Comparison of ENCODE assay signal across 13 mouse cellular contexts in genomic region chr7:100723453-100724294, GRCm38 (mm10). TPM values are rescaled to one million over a fixed set of nuclear protein-coding genes. Genes with fewer than 3 reads are reported as not detected.
DNase-seq lines count a peak whose midpoint lies in the region; ATAC-seq lines count a peak whose summit lies in the region.
"Had no signal": no experiment of that assay in that cellular context is flagged by ENCODE, and none has a peak within 500 bp of the region (broad histone marks: within the 10 kb centered on the region; RNA-seq: fewer than 3 reads in every experiment).

No protein-coding gene starts in this region.

- peak; percentile 21 for DNase-seq in embryo, embryonic 10 days (ENCODE audit: low spot score)
- DNase-seq in embryo, embryonic 11 days: no peak
- DNase-seq in forebrain, embryonic 14.5 days (ENCODE audit: low spot score): peak; percentile 68
- DNase-seq in limb, embryonic 10.5 days (ENCODE audit: low spot score): no peak
- no peak for DNase-seq in heart, postnatal 36 days
- DNase-seq in gastrocnemius, postnatal 25 days: no peak
- DNase-seq in lung, postnatal 25 days (ENCODE audit: low spot score): no peak
- DNase-seq: kidney, postnatal 25 days; lung, postnatal 14 days had no signal

- no peak overlapping the region for H3K4me3 ChIP-seq in forebrain, embryonic 14.5 days (ENCODE audit: low read depth, low read length)
- no peak overlapping the region for H3K4me3 ChIP-seq in limb, embryonic 10.5 days
- no peak overlapping the region for H3K4me3 ChIP-seq in neural tube, embryonic 15.5 days (replicated peaks)
- H3K4me3 ChIP-seq: heart, embryonic 12.5 days had no signal

- H3K27me3 ChIP-seq in forebrain, embryonic 14.5 days (replicated peaks; ENCODE audit: control insufficient read depth, insufficient read depth, low read length): no peaks in the 10 kb centered on the region
- H3K27me3 ChIP-seq in limb, embryonic 10.5 days (ENCODE audit: low read depth, poor library complexity, severe bottlenecking): no peaks in the 10 kb centered on the region
- H3K27me3 ChIP-seq in neural tube, embryonic 15.5 days (replicated peaks): no peaks in the 10 kb centered on the region
- H3K27me3 ChIP-seq: heart, embryonic 12.5 days had no signal

- no peaks in the 10 kb centered on the region for H3K36me3 ChIP-seq in forebrain, embryonic 14.5 days (ENCODE audit: control insufficient read depth, insufficient read depth, low read length)
- H3K36me3 ChIP-seq in limb, embryonic 10.5 days: 0 out of 2 replicates have a peak, but pooled peaks cover 6% of the 10 kb centered on the region
- no peaks in the 10 kb centered on the region for H3K36me3 ChIP-seq in neural tube, embryonic 15.5 days
- H3K36me3 ChIP-seq: heart, embryonic 12.5 days had no signal

- H3K9ac ChIP-seq in forebrain, embryonic 14.5 days (ENCODE audit: low read length): peak overlapping the region; percentile 32
- no peak overlapping the region for H3K9ac ChIP-seq in neural tube, embryonic 15.5 days (replicated peaks)
- H3K9ac ChIP-seq: heart, embryonic 12.5 days had no signal

- H3K27ac ChIP-seq in forebrain, embryonic 14.5 days (ENCODE audit: low read depth, low read length): peak overlapping the region; percentile 83
- H3K27ac ChIP-seq in limb, embryonic 10.5 days: peak overlapping the region; percentile 48; the same call in 1 of the 2 replicates
- peak overlapping the region; percentile 87 for H3K27ac ChIP-seq in neural tube, embryonic 15.5 days (replicated peaks)

- peak overlapping the region; percentile 22 for H3K4me2 ChIP-seq in forebrain, embryonic 14.5 days (ENCODE audit: low read length)
- peak overlapping the region; percentile 39 for H3K4me2 ChIP-seq in neural tube, embryonic 15.5 days
- H3K4me2 ChIP-seq: heart, embryonic 12.5 days; liver, embryonic 11.5 days had no signal

- ATAC-seq in forebrain, embryonic 14.5 days: peak; percentile 55
- peak; percentile 42 for ATAC-seq in neural tube, embryonic 15.5 days (ENCODE audit: low FRiP score)
- ATAC-seq: inflammation-experienced regulatory T-cells, adult 6 months had no signal

- H3K4me1 ChIP-seq in forebrain, embryonic 14.5 days (ENCODE audit: control insufficient read depth, insufficient read depth, low read length): peaks cover 32% of the 10 kb centered on the region
- H3K4me1 ChIP-seq in limb, embryonic 10.5 days: peaks cover 35% of the 10 kb centered on the region
- H3K4me1 ChIP-seq in neural tube, embryonic 15.5 days: peaks cover 38% of the 10 kb centered on the region

- H3K9me3 ChIP-seq in forebrain, embryonic 14.5 days (replicated peaks; ENCODE audit: control insufficient read depth, low read length): no peaks in the 10 kb centered on the region
- H3K9me3 ChIP-seq in limb, embryonic 10.5 days (replicated peaks): no peaks in the 10 kb centered on the region
- H3K9me3 ChIP-seq in neural tube, embryonic 15.5 days (replicated peaks): no peaks in the 10 kb centered on the region
- H3K9me3 ChIP-seq: heart, embryonic 12.5 days had no signal

- WGBS in forebrain, embryonic 14.5 days: 3% methylated on average over 12 of the region's 12 CpGs
- WGBS in limb, embryonic 10.5 days: 39% methylated on average over 12 of the region's 12 CpGs
- 10% methylated on average over 12 of the region's 12 CpGs for WGBS in neural tube, embryonic 15.5 days

- intact Hi-C loops in heart, postnatal 36 days (cut with DNase I): no loop called here

RNA-seq across cellular contexts. Expression of gene Fam168a, which starts 17.2 kb away (rescaled TPM):
- 86.6 and 103 TPM in 2 replicates for polyA plus RNA-seq in forebrain, embryonic 14.5 days (2014; fragmentation: Nextera tagmentation; extraction: Ambion mirVana)
- 29.6 and 39.6 TPM in 2 replicates for polyA plus RNA-seq in limb, embryonic 10.5 days (2016; fragmentation: Nextera tagmentation; extraction: Ambion mirVana)
- polyA plus RNA-seq in neural tube, embryonic 15.5 days (2015; fragmentation: Nextera tagmentation; extraction: Ambion mirVana): 108 and 119 TPM in 2 replicates
- total RNA-seq in heart, postnatal 36 days (2021): 10 to 100 TPM; 38.8 to 44.7 TPM
- total RNA-seq in gastrocnemius, postnatal 25 days (2021): 10 to 100 TPM; 33.5 to 35.7 TPM

Comparison
In these comparisons a context has a peak if more than half of its experiments do, and no peak if none do; other contexts are left out.
1. DNase-seq: peak in embryo, embryonic 10 days (single experiment) and forebrain, embryonic 14.5 days (single experiment); none in embryo, embryonic 11 days (single experiment), limb, embryonic 10.5 days (single experiment), heart, postnatal 36 days (0 of 2), gastrocnemius, postnatal 25 days (single experiment) and lung, postnatal 25 days (single experiment).
2. Peak in every context shown above with its lines, with median percentiles within 50 percentile points of each other: H3K27ac ChIP-seq.